Mouse (Mus musculus) retina, postnatal 1 day (tissue): ENCODE results near the gene Hsd3b1.
"Not testable (repeated sequence)": the region's sequence is repeated elsewhere in the genome, so short reads cannot be mapped to it uniquely, and the experiment has no call there.

ENCODE experiments used
- DNase-seq: peaks from one replicate; pipeline ENCODE4 v3.0.0-alpha.2; 2012

Hsd3b1 gene

GRCm38 (mm10) chr3:98859576-98859975 lies at the start of gene Hsd3b1:
Hsd3b1 (minus strand) TSS chr3:98859794.
- DNase-seq = no peak

GRCm38 (mm10) chr3:98897606-98898005 lies 38.0 kb upstream of the Hsd3b1 start:
- DNase-seq = no peak

- peak; percentile 50 for DNase-seq
These were observed 35.5 kb upstream of the Hsd3b1 start for GRCm38 (mm10) chr3:98895071-98895601.

GRCm38 (mm10) chr3:98893057-98893772 lies 33.6 kb upstream of the Hsd3b1 start, which contains the start of gene Hao2:
Hao2 (minus strand) TSS chr3:98893239.
- DNase-seq = no peak

- no peak for DNase-seq
These were observed 30.8 kb upstream of the Hsd3b1 start for GRCm38 (mm10) chr3:98890430-98890829.

GRCm38 (mm10) chr3:98888206-98888605 lies 28.6 kb upstream of the Hsd3b1 start:
- DNase-seq = no peak

GRCm38 (mm10) chr3:98880831-98881230 lies 21.2 kb upstream of the Hsd3b1 start:
- no peak for DNase-seq

GRCm38 (mm10) chr3:98880216-98880615 lies 20.6 kb upstream of the Hsd3b1 start:
- DNase-seq = no peak

GRCm38 (mm10) chr3:98868219-98868618 lies 8.6 kb upstream of the Hsd3b1 start:
- DNase-seq = no peak

- no peak for DNase-seq
These were observed 3.2 kb upstream of the Hsd3b1 start for GRCm38 (mm10) chr3:98862800-98863199.

- DNase-seq = no peak
These were observed 1.5 kb downstream of the Hsd3b1 start for GRCm38 (mm10) chr3:98858051-98858450.

GRCm38 (mm10) chr3:98856892-98857291 lies 2.7 kb downstream of the Hsd3b1 start:
- DNase-seq = no peak

GRCm38 (mm10) chr3:98855160-98855559 lies 4.4 kb downstream of the Hsd3b1 start:
- no peak for DNase-seq

GRCm38 (mm10) chr3:98853685-98854084 lies 5.9 kb downstream of the Hsd3b1 start:
- no peak for DNase-seq

- no peak for DNase-seq
These were observed 6.5 kb downstream of the Hsd3b1 start for GRCm38 (mm10) chr3:98853051-98853450.

GRCm38 (mm10) chr3:98852631-98853030 lies 7.0 kb downstream of the Hsd3b1 start:
- DNase-seq = no peak

- DNase-seq = no peak
These were observed 7.7 kb downstream of the Hsd3b1 start for GRCm38 (mm10) chr3:98851853-98852252.

GRCm38 (mm10) chr3:98850262-98850661 lies 9.3 kb downstream of the Hsd3b1 start:
- DNase-seq = no peak

GRCm38 (mm10) chr3:98848898-98849297 lies 10.7 kb downstream of the Hsd3b1 start:
- DNase-seq = no peak

- no peak for DNase-seq
These were observed 45.4 kb downstream of the Hsd3b1 start, which contains the start of gene Hsd3b6 for GRCm38 (mm10) chr3:98814101-98814670. Hsd3b6 (minus strand) TSS chr3:98814443.

- not testable (repeated sequence) for DNase-seq
These were observed 46.9 kb downstream of the Hsd3b1 start for GRCm38 (mm10) chr3:98812653-98813052.

GRCm38 (mm10) chr3:98805032-98805431 lies 54.6 kb downstream of the Hsd3b1 start:
- DNase-seq = not testable (repeated sequence)
